Mouse (Mus musculus) layer of hippocampus, adult 11-12 months (tissue): ENCODE results near the gene Taok1.

Experiments used
- DNase-seq: peaks from one replicate; pipeline ENCODE4 v3.0.0; 2022; ENCODE audit warnings: low spot score

The Taok1 gene

GRCm38 (mm10) chr11:77492311-77492871 lies 115.2 kb downstream of the Taok1 start:
- DNase-seq = no peak

GRCm38 (mm10) chr11:77491502-77492291 lies 115.9 kb downstream of the Taok1 start:
- DNase-seq = no peak

GRCm38 (mm10) chr11:77491123-77491501 lies 116.5 kb downstream of the Taok1 start:
- DNase-seq = peak; percentile 93

- no peak for DNase-seq
Measured at GRCm38 (mm10) chr11:77490451-77490850, 117.2 kb downstream of the Taok1 start.

GRCm38 (mm10) chr11:77489591-77490235 lies 117.9 kb downstream of the Taok1 start, which contains the start of gene Ankrd13b:
Gene Ankrd13b (minus strand): TSS chr11:77489678.
- peak; percentile 81 for DNase-seq

- no peak for DNase-seq
Measured at GRCm38 (mm10) chr11:77488771-77489581, 118.6 kb downstream of the Taok1 start.

- no peak for DNase-seq
Measured at GRCm38 (mm10) chr11:77486798-77487197, 120.8 kb downstream of the Taok1 start.

- no peak for DNase-seq
Measured at GRCm38 (mm10) chr11:77485229-77485628, 122.4 kb downstream of the Taok1 start.

- DNase-seq = no peak
Measured at GRCm38 (mm10) chr11:77483510-77484255, 123.9 kb downstream of the Taok1 start.

GRCm38 (mm10) chr11:77483043-77483442 lies 124.6 kb downstream of the Taok1 start:
- DNase-seq = no peak
